Mouse (Mus musculus): ENCODE data around the gene Olfr498. TPM values are rescaled to one million over a fixed set of nuclear protein-coding genes. Genes with fewer than 3 reads are reported as not detected.

Olfr498 gene
- not detected for total RNA-seq (2021)
- long read RNA-seq, experiment 1, result 0 reads
- long read RNA-seq, experiment 2, result 0 reads

- intact Hi-C loops (cut with DNase I), result no loop called here
- no peak for DNase-seq
These were observed at the start of gene Olfr498 for GRCm38 (mm10) chr7:108465026-108465425. Gene Olfr498, plus strand, starts transcription at chr7:108465326.

GRCm38 (mm10) chr7:108420121-108420520 is 45.0 kb upstream of the Olfr498 start, which contains the start of gene Olfr497:
Gene Olfr497, plus strand, starts transcription at chr7:108420421.
- DNase-seq, result no peak
- intact Hi-C loops (cut with DNase I), result no loop called here

Other genes with a start within 250 kb of the Olfr498 start
- gene Olfr488, start 207.0 kb upstream of the Olfr498 start, total RNA-seq (2021), result not detected
- not detected for gene Olfr490, start 176.4 kb upstream of the Olfr498 start, total RNA-seq (2021)
- not detected for gene Olfr491, start 151.9 kb upstream of the Olfr498 start, total RNA-seq (2021)
- gene Olfr492, start 141.7 kb upstream of the Olfr498 start, total RNA-seq (2021), result not detected
- gene Olfr493, start 118.3 kb upstream of the Olfr498 start, total RNA-seq (2021), result not detected
- gene Olfr494, start 100.0 kb upstream of the Olfr498 start, total RNA-seq (2021), result not detected
- gene Olfr495, start 72.2 kb upstream of the Olfr498 start, total RNA-seq (2021), result not detected
- gene Olfr497, start 44.9 kb upstream of the Olfr498 start, total RNA-seq (2021), result not detected
- gene Olfr502, start 59.7 kb downstream of the Olfr498 start, total RNA-seq (2021), result not detected
- not detected for gene Olfr503, start 79.2 kb downstream of the Olfr498 start, total RNA-seq (2021)
- gene Olfr504, start 100.5 kb downstream of the Olfr498 start, total RNA-seq (2021), result not detected
- not detected for gene Olfr506, start 145.5 kb downstream of the Olfr498 start, total RNA-seq (2021)
- not detected for gene Olfr507, start 156.5 kb downstream of the Olfr498 start, total RNA-seq (2021)
- gene Olfr508, start 164.7 kb downstream of the Olfr498 start, total RNA-seq (2021), result not detected
- not detected for gene Olfr509, start 186.6 kb downstream of the Olfr498 start, total RNA-seq (2021)
- not detected for gene Olfr510, start 201.1 kb downstream of the Olfr498 start, total RNA-seq (2021)
- not detected for gene Olfr512, start 248.0 kb downstream of the Olfr498 start, total RNA-seq (2021)